Mouse (Mus musculus) stomach, postnatal 0 days (tissue): ENCODE measurements around the gene Tlr13. TPM values are rescaled to one million over a fixed set of nuclear protein-coding genes. Genes with fewer than 3 reads are reported as not detected.
"Not testable (repeated sequence)": the region's sequence is repeated elsewhere in the genome, so short reads cannot be mapped to it uniquely, and the experiment has no call there.

Source experiments
- ATAC-seq: fragments of 200-750 bp; cut with Nextera tagmentation; 2 replicates; pipeline ENCODE4 v1.8.0; 2017; ENCODE audit not compliant: low FRiP score, low TSS enrichment
- DNase-seq: peaks from one replicate; pipeline ENCODE4 v3.0.0-alpha.2; 2016; ENCODE audit warnings: low spot score
- H3K27ac ChIP-seq: fragments of 300-500 bp; sonication (generic); replicated peaks from 2 replicates; pipeline ENCODE4 v1.5.1; 2014; ENCODE audit warnings: mild to moderate bottlenecking, control low read depth
- H3K27me3 ChIP-seq: fragments of 300-500 bp; sonication (generic); 2 replicates; pipeline ENCODE4 v1.6.1; 2014; ENCODE audit warnings: low read length; ENCODE audit not compliant: control insufficient read depth, insufficient read depth
- H3K36me3 ChIP-seq: fragments of 300-500 bp; sonication (generic); 2 replicates; pipeline ENCODE4 v1.6.1; 2014; ENCODE audit warnings: low read length, mixed read lengths; ENCODE audit not compliant: control insufficient read depth, insufficient read depth
- H3K4me1 ChIP-seq: fragments of 300-500 bp; sonication (generic); replicated peaks from 2 replicates; pipeline ENCODE4 v1.6.1; 2014; ENCODE audit warnings: antibody characterized with exemption; ENCODE audit not compliant: control insufficient read depth, insufficient read depth
- H3K4me2 ChIP-seq: fragments of 300-500 bp; sonication (generic); replicated peaks from 2 replicates; pipeline ENCODE4 v1.6.1; 2014; ENCODE audit warnings: low read depth, mild to moderate bottlenecking, control low read depth, moderate library complexity
- H3K4me3 ChIP-seq: fragments of 300-500 bp; sonication (generic); 2 replicates; pipeline ENCODE4 v1.5.1; 2014; ENCODE audit warnings: low read depth, low read length, control low read depth
- H3K9ac ChIP-seq: fragments of 300-500 bp; sonication (generic); 2 replicates; pipeline ENCODE4 v1.6.1; 2014; ENCODE audit warnings: mild to moderate bottlenecking, low read length, control low read depth, mixed read lengths
- H3K9me3 ChIP-seq: fragments of 300-500 bp; sonication (generic); 2 replicates; pipeline ENCODE4 v1.6.1; 2016; ENCODE audit warnings: low read length; ENCODE audit not compliant: control insufficient read depth
- CTCF ChIP-seq: IDR thresholded peaks from 2 replicates; pipeline ENCODE4 v1.5.1; 2016; ENCODE audit warnings: antibody characterized with exemption, low read depth, mild to moderate bottlenecking, moderate library complexity
- EP300 ChIP-seq: optimal IDR thresholded peaks from 2 replicates; pipeline ENCODE3; 2016; ENCODE audit warnings: antibody characterized with exemption
- WGBS: fragments of 180-500 bp; shearing (Covaris S2); extraction: QIAGEN DNeasy Blood & Tissue Kit; methylation state at CpG from one replicate; pipeline ENCODE4 v1.1.7; 2014; 5-methylcytosine and 5-hydroxymethylcytosine counted together
- polyA plus RNA-seq: library from polyadenylated mRNA; unstranded; fragments of >200 nt; fragmentation: Nextera tagmentation; extraction: Ambion mirVana; gene quantifications from 2 replicates; pipeline ENCODE4 v1.2.1, GENCODE M21; 2015

Tlr13 gene
- polyA plus RNA-seq, 1 experiment from 2014 or later: 0.78 TPM

DNA sequence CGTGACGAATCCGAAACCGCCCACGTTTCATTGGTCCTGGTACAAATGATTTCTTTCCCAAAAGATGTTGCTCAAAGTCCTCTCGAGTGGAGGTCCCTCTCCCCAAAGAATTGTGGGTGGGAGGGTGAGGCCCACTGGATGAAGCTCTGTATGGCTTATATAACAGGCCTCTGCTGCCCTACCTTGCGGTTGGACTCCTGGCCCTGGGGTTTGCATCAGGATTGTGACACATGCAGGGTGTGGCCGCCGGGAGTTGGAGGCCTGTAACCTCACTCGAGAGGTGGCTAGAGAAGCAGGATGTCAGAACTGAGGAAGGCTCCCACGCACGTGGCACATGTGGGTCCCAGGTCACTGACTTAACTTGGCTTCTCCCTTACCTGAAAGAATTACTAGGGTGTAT lies 44.7 kb downstream of the Tlr13 start:
- Histone ChIP-seq H3K27ac (no peak overlapping the region; the same call in 1 of the 2 replicates), H3K36me3 (no peaks in the 10 kb centered on the region), H3K9me3 (no peaks in the 10 kb centered on the region), H3K4me1 (no peaks in the 10 kb centered on the region), H3K9ac (peak overlapping the region; percentile 52; the same call in 1 of the 2 replicates), H3K4me2 (peak overlapping the region; percentile 57), H3K4me3 (peak overlapping the region; percentile 49), H3K27me3 (no peaks in the 10 kb centered on the region)
- peak; percentile 71 for DNase-seq
- 14% methylated on average over 12 of the region's 12 CpGs for WGBS
- TF ChIP-seq EP300 (no peak), CTCF (no peak)
- peak; percentile 50 for ATAC-seq

DNA sequence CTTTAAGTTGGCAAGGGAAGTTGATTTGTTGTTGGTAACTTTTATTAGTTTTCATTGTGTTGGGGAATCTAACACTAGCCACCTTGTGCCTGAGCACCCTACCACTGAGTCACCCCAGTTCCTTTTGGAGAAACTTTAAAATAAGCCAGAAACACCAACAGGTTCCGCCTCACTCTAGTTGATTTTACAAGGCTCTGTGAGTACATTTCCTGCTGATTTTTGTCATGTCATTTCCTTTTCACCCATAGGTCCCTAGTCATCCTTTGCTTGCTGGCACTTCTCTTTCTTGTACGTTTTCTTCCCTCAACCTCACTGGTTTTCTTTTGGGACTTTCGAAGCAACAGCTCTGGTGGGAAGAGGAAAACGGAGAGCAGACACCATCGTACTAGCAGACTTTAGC lies 46.4 kb downstream of the Tlr13 start:
- H3K4me3 ChIP-seq: no peak overlapping the region
- no peak for ATAC-seq
- TF ChIP-seq CTCF (no peak), EP300 (no peak)
- WGBS: 62% methylated on average over 5 of the region's 5 CpGs
- H3K27me3 ChIP-seq: no peaks in the 10 kb centered on the region
- no peaks in the 10 kb centered on the region for H3K9me3 ChIP-seq
- no peaks in the 10 kb centered on the region for H3K4me1 ChIP-seq
- H3K4me2 ChIP-seq: peak overlapping the region; percentile 57
- DNase-seq: no peak
- no peak overlapping the region for H3K9ac ChIP-seq
- H3K27ac ChIP-seq: no peak overlapping the region
- H3K36me3 ChIP-seq: no peaks in the 10 kb centered on the region

- DNase-seq (no peak), ATAC-seq (no peak)
- TF ChIP-seq EP300 (no peak), CTCF (no peak)
- no peaks in the 10 kb centered on the region for H3K9me3 ChIP-seq
- no peak overlapping the region for H3K4me3 ChIP-seq
- H3K36me3 ChIP-seq: no peaks in the 10 kb centered on the region
- no peaks in the 10 kb centered on the region for H3K27me3 ChIP-seq
- no peak overlapping the region for H3K9ac ChIP-seq
- 27% methylated on average over 4 of the region's 4 CpGs for WGBS
- no peaks in the 10 kb centered on the region for H3K4me1 ChIP-seq
- H3K27ac ChIP-seq: no peak overlapping the region
- no peak overlapping the region for H3K4me2 ChIP-seq
These were observed 47.1 kb downstream of the Tlr13 start for GRCm38 (mm10) chrX:106190091-106190490.

DNA sequence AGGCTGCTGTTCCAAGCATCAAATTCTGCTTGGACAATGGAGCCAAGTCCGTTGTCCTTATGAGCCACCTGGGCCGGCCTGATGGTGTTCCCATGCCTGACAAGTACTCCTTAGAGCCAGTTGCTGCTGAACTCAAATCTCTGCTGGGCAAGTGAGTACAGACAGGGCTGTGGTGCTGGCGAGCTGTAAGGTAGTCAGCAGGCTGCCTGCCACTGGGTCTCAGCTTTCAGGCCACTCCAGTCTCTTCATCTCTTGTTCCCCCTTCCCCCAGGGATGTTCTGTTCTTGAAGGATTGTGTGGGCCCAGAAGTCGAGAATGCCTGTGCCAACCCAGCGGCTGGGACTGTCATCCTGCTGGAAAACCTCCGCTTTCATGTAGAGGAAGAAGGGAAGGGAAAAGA lies 51.4 kb downstream of the Tlr13 start:
- not testable (repeated sequence) for H3K27ac ChIP-seq, H3K9me3 ChIP-seq, H3K27me3 ChIP-seq, H3K4me2 ChIP-seq, H3K36me3 ChIP-seq, DNase-seq, H3K4me1 ChIP-seq, H3K9ac ChIP-seq, H3K4me3 ChIP-seq, ATAC-seq
- WGBS: 88% methylated on average over 6 of the region's 6 CpGs

DNA sequence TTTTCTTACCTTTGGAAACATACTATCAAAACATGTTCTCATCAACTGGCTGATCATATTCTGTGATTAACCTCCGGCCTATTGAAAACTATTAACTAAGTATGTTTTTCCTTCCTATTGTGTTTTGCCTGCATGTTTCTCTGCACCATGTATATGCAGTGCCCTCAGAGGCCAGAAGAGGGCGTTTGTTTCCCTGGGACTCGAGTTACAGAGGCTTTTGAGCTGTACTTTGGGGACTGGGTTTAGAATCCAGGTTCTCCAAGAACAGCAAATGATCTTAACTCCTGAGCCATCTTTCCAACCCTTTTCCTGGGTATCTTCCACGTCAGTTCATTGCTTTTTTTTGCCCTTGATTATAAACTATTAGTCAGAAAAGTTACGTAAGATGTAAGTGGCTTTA lies 54.3 kb downstream of the Tlr13 start:
- Histone ChIP-seq H3K9me3 (no peaks in the 10 kb centered on the region), H3K27ac (no peak overlapping the region), H3K9ac (no peak overlapping the region), H3K27me3 (no peaks in the 10 kb centered on the region), H3K36me3 (no peaks in the 10 kb centered on the region), H3K4me2 (no peak overlapping the region), H3K4me3 (no peak overlapping the region), H3K4me1 (no peaks in the 10 kb centered on the region)
- DNase-seq (no peak), ATAC-seq (no peak)
- TF ChIP-seq CTCF (peak; percentile 58), EP300 (no peak)
- 58% methylated on average over 5 of the region's 5 CpGs for WGBS

GRCm38 (mm10) chrX:106198904-106199303 lies 55.9 kb downstream of the Tlr13 start:
- ATAC-seq: no peak
- H3K9ac ChIP-seq: no peak overlapping the region
- WGBS: 78% methylated on average over 5 of the region's 5 CpGs

More at GRCm38 (mm10) chrX:106198904-106199303, 55.9 kb downstream of the Tlr13 start:
- TF ChIP-seq CTCF: peak; percentile 54
- no peak for TF ChIP-seq EP300
- Histone ChIP-seq H3K36me3 (no peaks in the 10 kb centered on the region), H3K27me3 (no peaks in the 10 kb centered on the region), H3K4me1 (no peaks in the 10 kb centered on the region), H3K4me3 (no peak overlapping the region), H3K9me3 (no peaks in the 10 kb centered on the region), H3K4me2 (no peak overlapping the region), H3K27ac (no peak overlapping the region)
- no peak for DNase-seq
